Mouse (Mus musculus): Measurements from ENCODE around the gene Arf4.

DNA sequence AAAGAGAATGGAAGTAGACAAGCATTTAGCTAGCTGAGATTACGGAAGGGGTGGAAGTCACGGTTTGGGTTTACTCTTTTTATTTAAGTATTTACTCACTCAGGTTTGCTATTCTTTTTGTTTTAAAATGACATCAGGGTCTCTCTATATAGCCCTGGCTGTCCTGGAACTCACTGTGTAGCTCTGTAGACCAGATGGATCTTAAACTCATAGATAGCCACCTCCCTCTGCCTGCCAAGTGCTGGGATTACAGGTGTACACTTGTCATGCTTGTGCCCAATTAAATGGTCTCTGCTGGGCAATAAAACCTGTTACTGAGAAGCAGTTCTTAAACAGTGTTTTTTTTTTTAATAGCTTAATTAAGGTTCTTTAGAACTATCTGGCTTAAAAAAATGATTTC lies 2.1 kb downstream of the Arf4 start:
- TF ChIP-seq TAL1 (IDR thresholded peaks at IDR 0.05; ENCODE audit: low read length) (no peak), GATA1 (IDR thresholded peaks at IDR 0.05; ENCODE audit: low read length) (no peak)
